Mouse (Mus musculus) forebrain, embryonic 13.5 days (tissue): ENCODE measurements around the gene Ssbp2. TPM values are rescaled to one million over a fixed set of nuclear protein-coding genes. Genes with fewer than 3 reads are reported as not detected.

Source experiments
- microRNA-seq: library from miRNA; unstranded; fragments of <30 nt; microRNA quantifications from one replicate; pipeline ENCODE4, GENCODE M21; 2016
- polyA plus RNA-seq: library from polyadenylated mRNA; unstranded; fragments of >200 nt; fragmentation: Nextera tagmentation; extraction: Ambion mirVana; gene quantifications from 2 replicates; pipeline ENCODE4 v1.2.1, GENCODE M21; 2015

Gene Ssbp2
- polyA plus RNA-seq, 1 experiment from 2014 or later = 202 TPM

Small RNA genes within 50 kb of the gene (microRNA-seq; reads per million reads assigned to microRNA genes)
- not detected for gene Gm27656

Other genes starting within 250 kb of the Ssbp2 start
- gene Atg10, start 236.3 kb upstream of the Ssbp2 start, polyA plus RNA-seq = 16.0 and 16.6 TPM in 2 replicates